Mouse (Mus musculus): ENCODE results near the gene Nrp1.

The Nrp1 gene

DNA sequence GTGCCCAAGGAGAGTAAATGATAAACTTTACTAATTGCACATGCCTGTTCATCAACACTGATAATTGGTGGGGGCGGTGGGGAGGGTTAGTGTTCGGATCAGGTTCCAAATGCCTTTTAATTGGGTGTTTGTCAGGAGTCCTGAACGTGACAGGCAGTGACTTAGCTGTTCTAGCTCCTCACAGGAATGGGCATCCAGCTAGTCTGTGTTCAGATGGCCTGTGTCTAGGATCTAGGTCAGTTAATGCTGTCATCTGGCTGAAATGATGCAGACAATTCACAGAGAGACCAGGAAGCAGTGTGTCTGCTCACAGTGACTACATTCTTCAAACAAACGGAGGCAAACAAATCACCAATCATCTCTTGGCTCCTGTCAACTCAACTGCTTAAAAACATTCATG is 12.1 kb downstream of the Nrp1 start:
- no peak for DNase-seq (ENCODE audit: low read depth, low spot score)

DNA sequence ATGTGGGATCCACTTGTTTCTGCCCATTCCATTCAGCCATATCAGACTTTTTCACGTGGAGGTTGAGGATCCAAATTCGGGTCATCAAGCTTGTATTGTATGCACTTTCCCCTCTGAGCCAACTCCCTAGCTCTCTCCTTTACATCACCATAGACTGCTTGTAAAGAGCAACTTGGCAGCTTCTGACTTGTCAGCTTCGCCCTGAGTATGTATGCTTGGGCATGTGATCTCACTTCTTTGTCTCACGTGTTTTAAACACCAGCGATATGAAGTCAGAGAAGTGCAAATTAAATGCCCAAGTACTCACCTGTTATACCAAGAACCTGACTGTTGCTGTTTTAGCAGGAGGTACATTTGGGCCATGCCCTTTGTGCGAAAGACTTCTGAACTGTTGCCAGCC is 12.6 kb downstream of the Nrp1 start:
- DNase-seq (ENCODE audit: low read depth, low spot score) = no peak

DNA sequence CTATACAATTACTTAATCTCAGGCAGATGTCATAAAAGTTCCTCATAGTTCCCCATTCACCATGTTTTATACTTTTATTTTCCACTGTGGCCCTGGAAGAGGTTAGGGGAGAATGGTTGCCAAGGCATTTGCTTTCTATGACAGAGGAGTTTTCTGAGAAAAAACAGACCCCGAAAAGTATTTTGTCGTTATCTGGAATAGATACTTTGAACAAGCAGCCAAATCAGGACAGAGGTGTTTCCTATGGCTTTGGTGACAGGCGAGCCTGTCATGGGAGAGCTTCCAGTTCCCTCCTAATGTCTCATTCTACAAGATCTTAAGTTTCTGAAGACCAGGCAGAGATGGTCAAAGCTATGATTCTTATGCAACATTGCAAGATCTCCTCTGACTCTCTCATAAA is 13.4 kb downstream of the Nrp1 start:
- no peak for DNase-seq (ENCODE audit: low read depth, low spot score)

DNA sequence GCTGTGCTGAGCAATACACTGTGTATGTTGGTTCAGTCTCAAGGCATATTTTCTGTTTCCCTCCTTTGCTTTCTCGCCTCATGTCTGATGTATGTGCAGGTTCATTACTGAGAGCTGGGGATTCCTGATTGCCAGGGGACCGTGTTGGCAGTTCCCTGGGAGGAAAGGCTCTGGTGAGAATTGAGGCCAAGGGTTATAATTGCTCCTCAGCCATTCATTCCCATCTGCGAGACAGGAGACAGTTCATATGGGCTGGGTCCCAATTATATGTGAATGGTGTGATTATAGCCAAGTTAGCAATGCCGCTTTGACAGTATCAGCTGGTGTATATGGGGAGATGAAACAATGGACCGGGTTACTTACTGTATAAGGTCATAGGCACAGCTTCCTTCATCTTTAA is 14.3 kb downstream of the Nrp1 start:
- no peak for DNase-seq (ENCODE audit: low read depth, low spot score)

DNA sequence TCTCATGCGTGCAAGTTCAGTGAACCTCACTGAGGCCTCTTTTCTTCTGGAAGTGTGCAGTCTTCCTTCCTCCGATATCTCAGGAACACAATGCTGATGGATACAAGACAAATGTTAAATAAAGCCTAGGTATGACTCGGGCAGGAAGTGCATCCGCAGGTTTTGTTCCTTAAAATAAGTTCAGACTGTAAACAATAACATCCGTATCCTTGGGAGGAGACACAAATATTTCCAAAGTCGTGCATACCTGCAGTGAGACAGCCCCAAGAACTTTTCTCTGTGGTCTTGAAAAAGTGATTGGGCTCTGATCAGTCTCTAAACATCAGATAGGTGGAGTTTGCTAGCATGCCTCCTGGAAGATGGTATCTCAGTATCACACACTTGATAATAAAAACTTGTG is 15.0 kb downstream of the Nrp1 start:
- DNase-seq (ENCODE audit: low read depth, low spot score) = no peak

DNA sequence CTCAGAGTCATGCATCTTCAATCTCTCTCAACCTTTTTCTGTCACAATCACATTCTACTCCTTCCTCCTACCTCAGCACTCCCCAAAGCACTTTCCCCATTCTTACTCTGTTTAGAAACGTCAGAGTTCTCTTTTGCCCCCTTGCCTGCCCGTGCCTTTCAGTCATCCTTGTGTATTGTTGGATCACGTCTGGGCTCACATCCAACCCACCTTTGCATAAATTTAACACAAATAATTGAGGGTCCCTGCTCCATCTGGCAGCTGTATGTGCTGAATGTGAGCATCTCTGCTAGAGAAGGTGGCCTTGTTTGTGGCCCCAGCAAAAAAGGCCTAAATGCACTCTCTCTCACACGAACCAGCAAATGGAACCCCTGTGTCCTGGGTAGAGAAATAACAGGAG is 16.9 kb downstream of the Nrp1 start:
- no peak for DNase-seq (ENCODE audit: low read depth, low spot score)

DNA sequence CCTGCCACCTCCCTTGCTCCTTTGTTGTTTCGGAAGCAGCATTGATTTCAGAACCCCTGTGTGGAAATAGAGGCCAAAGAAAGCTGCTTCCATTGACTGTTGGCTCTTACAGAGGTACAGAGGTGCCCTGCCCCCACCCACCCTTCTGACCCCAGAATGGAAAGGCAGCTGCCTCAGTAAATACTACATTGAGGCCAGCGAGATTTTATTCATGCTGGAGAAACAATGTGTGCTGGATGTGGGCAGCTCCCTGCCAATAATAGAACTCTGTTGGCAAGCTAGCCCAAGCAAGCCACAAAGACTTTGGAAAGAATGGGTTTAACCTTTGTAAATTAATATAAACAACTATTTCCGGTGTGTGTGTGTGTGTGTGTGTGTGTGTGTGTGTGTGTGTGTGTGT is 24.8 kb downstream of the Nrp1 start:
- DNase-seq (ENCODE audit: low read depth, low spot score) = no peak

DNA sequence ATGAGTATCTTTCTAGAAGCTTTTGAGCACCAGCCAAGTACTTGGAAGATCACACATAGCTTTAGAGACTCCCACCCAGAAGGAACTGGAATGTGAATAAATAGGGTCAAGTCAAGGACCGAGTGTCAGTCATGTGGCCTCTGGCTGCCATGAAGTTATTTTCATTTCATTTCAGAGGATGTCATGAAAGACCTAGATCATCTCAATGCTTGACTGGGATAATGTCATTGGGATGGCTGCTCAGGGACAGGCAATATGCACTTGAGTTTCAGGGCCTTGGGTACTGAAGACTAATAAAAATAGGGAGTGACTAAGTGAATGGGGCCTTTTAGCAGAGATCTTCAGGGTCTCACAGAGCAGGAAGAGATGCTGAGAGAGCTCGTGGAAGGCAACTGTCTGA is 26.0 kb downstream of the Nrp1 start:
- DNase-seq (ENCODE audit: low read depth, low spot score) = no peak

DNA sequence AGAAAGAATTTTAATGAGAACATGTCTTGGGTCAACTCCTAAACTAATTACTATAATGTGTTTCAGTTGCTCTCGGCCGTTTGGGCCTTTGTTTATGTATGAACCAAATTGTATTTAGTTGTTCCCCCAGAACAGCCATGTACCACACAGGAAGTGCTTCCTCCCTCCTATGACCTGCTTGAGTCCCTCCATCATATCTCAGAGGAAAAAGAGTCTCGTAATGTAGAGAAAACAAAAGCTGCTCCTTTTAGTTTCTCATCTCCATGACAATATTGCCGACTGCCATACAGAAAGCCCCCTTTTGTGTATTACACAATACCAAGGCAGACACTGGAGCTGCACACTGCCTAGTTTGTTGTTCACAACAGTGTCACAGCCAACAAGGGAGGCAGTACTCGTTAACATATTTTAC is 26.5 kb downstream of the Nrp1 start:
- no peak for DNase-seq (ENCODE audit: low read depth, low spot score)

DNA sequence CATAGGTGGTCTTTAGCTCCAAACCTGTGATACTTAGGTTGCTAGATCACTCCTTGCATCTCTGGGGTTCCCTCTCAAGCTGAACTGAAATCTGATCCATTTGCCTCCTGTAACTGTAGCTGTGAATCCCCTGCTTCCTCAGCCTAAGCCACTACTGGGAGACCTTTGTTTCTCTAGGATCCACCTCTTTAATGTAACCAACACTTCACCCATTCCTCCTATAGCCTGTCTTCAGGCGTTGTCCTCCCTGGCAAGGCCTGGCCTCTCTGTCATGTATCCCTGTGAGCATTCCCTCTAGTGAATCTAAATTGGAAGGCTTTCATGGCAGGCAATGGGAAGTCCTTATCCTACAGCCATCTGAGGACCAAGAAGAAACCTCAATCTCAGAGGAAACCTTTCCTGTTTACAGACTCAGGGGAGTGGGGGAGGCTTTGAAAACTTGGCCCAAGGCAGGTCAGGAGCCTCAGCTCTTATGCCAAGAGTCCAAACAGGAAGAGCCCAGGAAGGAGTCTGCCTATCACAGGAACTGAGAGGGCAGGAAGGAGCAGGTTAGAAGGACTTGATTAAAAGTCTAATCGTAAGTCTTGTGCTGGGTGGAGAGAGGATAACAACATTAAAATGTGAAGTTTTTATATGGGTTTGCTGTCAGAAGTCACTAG is 28.7 kb downstream of the Nrp1 start:
- no peak for DNase-seq (ENCODE audit: low read depth, low spot score)

DNA sequence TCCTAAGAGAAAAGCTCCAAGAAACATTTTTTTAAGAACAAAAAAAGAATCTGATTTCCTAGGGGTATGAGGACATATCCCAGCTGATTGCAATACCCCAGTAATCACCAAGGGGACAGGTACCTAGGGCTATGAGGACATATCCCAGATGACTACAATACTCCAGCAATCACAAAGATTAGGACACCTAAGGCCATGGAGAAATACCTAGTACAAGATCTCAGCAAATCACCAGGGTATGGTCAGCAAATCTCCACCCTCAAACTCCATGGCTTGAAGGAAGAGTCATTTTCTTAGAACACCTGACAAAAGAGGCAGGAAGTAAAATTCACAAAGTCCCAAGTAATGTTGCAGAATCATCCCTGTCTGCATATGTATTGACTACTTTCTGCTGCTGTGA is 32.4 kb downstream of the Nrp1 start:
- no peak for DNase-seq (ENCODE audit: low read depth, low spot score)

DNA sequence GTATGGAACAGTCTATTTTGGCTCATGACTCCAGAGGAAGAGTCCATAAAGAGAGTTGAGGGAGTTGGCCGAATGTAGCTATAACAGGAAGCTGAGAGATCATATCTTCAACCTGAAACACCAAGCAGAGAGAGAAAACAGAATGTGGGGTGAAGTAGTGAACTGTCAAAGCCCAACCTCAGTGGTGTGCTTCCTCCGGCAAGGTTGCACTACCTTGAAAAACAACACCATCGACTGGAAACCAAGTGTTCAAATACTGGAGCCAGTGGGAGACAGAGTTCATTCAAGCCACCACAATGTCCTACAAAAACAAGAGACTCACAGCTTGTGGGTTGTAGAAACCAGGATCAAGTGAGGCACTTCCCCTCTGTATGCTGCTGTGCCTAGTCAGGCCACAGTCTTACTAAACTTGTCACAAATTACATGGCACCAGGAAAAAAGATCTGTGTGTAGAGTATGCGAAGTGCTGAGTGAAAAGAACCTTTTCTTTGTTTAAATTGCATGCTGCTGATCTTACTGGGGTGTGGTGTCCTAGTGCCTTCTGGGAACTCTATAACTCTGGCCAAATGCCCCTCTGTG is 32.9 kb downstream of the Nrp1 start:
- no peak for DNase-seq (ENCODE audit: low read depth, low spot score)

DNA sequence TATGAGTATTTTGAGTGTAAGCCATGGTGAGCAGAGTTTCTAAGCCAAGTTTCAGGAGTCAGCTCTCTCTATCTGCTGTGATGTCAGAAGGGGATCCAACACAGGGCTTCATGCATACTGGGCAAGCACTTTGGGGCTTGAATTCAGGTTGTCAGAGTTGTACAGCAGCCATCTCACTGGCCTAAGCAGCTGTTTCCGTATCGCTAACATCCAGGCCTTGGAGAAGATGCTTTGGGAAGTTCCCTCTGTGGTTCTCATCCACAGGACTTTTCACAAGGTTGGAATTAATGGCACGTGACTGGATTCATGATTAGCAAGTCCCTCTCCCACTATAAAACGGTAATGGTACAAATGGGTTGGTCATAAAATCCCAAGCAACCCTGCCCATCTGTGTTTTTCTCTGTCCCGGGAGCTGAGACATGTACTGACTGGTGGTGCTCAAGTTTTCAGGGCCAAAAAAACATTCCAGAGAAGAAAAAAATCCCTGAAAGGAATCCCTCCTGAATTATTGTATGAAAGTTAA is 36.3 kb downstream of the Nrp1 start:
- no peak for DNase-seq (ENCODE audit: low read depth, low spot score)

DNA sequence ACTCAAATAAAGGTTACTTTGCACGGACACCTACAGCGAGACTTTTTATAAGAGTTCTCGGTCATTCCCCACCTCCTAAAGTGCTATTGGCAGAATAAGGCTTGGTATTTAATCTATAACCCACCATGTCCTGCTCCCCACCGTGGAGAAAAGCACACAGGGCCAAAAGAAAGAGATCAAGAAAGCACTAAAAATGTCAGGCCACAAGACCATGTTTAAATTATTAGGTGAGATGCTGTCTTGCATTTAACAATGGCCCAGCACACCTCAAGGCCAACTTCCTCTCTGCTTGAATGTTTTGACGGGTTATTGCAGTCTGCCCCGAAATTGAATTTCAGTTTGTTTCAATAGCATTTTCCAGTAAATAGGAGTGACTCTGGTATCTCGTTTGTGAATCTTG is 38.6 kb downstream of the Nrp1 start:
- DNase-seq (ENCODE audit: low read depth, low spot score) = no peak

DNA sequence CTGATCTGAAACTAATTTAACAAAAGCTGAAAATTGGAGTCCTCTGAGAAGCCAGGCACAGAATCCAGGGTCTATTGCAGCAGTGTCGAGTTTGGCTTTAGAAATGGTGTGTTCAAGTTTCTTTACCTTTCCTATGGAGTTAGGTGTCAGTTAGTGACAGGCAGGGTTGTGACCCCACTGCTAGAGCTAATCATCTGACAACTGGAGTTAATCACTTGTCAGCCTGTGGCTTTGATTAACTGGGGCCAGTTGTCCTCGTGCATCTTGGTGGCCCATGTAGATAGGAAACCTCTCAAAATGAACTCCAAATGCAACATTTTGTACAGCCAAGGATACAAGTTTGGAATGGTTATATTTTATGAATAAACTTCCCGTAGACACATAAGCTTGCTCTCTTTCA is 39.0 kb downstream of the Nrp1 start:
- no peak for DNase-seq (ENCODE audit: low read depth, low spot score)

DNA sequence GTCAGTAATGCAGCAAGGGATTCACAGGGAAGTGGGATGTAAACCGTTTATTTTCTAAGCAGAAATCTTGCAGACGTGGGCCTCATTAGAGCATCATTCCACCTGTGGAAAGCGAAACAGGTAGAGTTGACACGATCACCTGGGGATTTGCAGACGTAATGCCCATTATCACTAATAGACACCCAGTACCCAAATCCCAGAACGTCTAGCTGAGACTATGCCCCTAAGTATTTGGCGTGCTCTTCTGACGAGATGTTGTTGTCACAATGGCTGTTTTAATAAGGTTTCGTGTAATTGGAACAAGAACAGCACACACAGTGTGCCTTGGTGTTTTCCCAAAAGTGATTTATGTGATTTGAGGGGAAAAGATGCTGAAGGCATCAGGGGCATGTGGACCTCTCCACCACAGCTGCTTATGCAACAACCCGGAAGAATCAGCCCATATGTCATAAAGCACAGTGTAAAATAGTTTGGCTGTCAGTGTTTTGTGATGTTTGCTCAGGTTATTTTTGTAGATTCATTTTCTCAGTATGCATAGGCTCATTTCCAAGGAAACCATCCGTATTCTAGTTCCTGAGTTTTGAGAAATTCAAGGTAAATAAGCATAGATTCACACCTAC is 40.2 kb downstream of the Nrp1 start:
- no peak for DNase-seq (ENCODE audit: low read depth, low spot score)

DNA sequence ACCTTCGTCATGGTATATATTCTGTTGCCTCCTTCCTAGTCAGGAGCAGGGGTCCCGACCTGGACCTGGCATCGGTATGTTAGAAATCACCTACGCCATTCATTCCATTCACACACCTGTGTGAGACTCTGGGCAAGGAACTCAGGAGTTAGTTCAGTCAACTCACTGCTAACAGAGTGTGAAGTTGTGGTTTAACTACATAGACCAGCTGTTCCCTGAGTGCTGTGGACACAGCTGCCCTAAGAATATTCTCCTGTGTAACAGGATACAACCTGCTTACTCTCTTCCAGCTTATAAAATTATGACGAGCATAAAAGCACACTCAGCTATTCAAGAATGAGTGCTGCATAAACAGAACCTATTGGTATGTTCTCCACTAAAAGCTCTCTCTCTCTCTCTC is 41.9 kb downstream of the Nrp1 start:
- DNase-seq (ENCODE audit: low read depth, low spot score) = no peak

DNA sequence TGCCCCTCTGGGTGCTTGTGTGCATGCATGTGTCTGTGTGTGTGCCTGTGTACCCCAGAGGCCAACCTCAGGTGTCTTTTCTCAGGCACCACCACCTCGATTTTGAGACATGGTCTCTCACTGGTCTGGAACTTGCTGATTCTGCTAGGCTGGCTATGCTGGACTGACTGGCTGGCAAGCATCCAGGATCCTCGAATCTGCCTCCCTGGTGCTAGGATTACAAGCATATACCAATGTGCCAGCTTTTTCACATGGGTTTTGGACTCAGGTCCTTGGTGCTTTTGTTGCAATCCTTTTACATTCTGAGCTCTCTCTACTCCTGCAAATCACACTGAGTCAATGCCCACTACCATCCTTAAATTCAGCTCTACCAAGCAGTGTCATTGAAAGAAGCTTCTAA is 46.5 kb downstream of the Nrp1 start:
- no peak for DNase-seq (ENCODE audit: low read depth, low spot score)

DNA sequence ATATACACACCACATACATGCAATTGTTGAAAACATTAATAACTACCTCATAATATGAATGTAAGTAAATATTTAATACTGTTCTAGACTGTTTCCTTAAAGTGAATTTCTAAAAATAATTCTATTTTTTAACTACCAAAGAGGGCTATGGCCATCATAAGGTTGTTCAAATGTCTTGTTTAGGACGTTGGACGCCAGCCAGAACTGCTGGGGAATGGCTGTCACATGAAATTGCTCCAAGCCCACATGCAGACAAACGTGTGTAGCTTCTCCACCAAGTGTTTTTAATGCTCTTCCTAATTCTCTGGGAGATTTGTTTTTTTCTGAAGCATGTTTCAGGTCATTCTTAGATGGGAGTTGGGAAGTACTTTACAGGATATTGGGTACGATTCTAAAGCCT is 55.0 kb downstream of the Nrp1 start:
- DNase-seq (ENCODE audit: low read depth, low spot score) = no peak

DNA sequence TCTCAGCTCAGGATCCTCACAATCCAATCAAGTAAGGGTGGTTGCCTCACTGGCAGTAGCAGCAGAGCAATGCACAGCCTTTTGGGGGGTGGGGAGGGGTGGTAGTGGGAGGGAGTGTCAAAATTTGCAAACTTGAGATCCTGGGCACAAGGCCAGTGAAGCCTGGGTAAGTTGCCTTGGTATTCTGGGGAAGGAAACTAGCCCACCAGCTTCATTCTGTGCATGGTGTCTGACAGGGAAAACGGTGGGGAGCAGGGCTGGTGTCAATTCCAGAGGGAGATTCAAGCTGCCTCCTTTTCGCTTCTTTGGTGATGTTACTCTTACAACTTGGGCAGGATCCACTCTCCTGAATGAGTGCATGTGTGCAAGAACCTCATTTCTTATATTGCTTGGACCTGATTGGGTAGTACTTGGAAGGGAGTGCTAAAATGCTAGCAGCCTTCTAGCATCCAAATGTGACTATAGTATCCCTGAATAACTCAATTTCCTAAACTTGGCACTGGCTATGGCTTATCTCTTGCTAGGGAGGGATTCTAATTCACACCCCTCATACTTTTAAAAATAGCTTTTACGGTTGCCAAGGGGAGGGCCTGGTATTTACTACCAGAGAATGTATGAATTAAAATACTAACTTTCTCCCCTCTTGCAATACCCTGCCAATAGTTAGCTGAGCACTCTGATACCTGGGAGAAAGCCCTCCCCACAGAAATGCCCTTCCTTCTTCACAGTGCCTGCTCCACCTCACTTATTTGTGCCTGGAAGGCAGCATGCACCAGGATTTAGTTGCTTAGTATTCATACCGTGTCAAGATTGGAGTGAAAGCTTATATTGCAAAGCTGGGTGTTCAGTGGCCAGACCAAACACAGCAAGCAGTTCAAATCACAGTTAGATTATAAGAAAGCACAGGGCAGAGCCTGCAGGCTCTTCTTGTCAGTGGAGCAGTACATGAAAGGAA is 57.6 kb downstream of the Nrp1 start:
- no peak for DNase-seq (ENCODE audit: low read depth, low spot score)

DNA sequence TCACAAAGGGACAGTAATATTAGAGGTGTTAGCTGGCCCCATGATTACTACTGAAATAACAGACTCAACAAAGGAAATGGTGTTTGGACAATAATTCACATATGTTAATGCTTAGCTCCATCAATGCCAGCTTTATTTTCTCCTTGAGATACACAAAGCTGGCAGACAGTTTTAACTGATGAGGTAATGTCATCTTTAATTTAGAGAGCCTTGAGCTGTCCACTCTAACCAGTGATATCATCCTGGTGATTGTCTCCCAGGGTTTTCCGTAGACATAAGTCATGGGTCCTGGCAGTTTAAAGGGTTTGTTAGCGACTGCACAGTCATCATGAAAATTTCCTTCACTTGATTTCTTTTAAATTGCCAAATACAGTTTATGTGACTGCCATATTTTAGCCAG is 58.5 kb downstream of the Nrp1 start:
- peak; percentile 56 for DNase-seq (ENCODE audit: low read depth, low spot score)
